Mouse (Mus musculus): Measurements from ENCODE around the gene Rnf43.

The Rnf43 gene

DNA sequence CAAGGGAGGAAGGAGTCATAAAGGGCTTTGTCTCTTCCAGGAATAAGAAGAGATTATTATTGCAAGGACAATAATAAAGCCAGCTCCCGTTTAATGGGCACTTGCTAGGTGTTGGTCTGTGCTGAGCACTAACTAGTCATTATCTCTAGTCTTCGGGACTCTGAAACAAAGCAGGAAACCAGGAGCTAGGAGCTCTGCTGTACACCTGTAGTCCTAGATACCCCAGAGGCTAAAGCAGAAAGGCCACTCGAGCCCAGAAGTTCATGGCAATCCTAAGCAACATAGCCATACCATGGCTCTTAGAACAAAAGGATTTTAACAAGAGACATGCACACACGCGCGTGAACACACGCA, 47.7 kb downstream of the Rnf43 start:
- no peak for DNase-seq (ENCODE audit: low read depth)

- no peak for DNase-seq (ENCODE audit: low read depth)
Measured at GRCm38 (mm10) chr11:87712188-87712587, 49.7 kb downstream of the Rnf43 start.

GRCm38 (mm10) chr11:87715999-87716398, 53.5 kb downstream of the Rnf43 start:
- DNase-seq (ENCODE audit: low read depth) = no peak

- DNase-seq (ENCODE audit: low read depth) = no peak
Measured at GRCm38 (mm10) chr11:87719526-87719925, 57.0 kb downstream of the Rnf43 start.

DNA sequence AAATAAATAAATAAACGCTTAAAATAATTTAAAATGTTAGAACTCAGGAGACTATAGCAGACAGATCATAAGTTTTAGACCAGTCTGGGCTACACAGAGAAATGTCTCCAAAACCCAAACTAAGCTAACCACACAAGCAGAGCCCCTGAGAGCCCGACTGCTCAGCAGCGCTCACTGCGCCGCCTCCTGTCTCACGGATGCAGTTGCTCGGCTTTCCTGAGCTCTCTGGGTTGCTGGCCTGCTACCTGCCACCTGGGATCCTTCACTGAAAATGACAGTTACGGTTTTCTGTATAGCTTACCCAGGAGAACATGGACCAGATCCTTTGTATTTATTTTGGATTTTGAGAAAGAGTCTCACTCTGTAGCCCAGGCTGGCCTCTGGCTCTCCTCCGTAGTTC, 57.8 kb downstream of the Rnf43 start:
- DNase-seq (ENCODE audit: low read depth) = no peak

GRCm38 (mm10) chr11:87720839-87721238, 58.3 kb downstream of the Rnf43 start:
- DNase-seq (ENCODE audit: low read depth) = no peak

DNA sequence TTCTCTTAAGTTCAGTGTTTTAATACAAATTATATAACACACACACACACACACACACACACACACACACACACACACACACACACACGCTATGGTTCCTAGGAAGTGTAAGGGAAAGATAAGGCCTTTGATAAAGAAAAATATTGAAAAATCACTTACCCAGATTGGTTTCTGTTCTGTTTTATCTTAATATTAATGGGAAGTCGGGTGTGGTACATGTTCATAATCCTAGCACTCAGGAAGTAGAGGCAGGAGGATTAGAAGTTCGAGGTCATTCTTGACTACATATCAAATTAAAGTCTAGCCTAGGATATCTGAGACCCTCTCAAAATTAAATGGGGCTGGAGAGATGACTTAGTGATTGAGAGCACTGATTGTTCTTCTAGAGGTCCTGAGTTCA, 59.6 kb downstream of the Rnf43 start:
- DNase-seq (ENCODE audit: low read depth) = no peak

DNA sequence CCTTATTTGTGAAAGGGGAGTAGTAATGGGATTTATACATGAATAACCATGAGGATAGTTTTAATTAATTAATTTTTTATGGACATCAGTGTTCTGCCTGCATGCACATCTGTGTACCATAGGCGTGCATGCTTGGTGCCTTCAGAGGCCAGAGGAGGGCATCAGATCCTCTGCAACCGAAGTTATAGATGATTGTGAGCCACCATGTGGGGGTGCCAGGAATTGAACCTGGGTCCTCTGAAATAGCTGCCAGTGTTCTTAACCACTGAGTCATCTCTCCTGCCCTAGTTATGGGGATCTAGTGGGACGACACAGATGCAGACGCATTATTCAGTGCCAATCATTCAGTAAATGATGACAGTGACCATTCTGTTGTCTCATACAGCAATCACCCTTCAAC, 60.4 kb downstream of the Rnf43 start:
- peak; percentile 17 for DNase-seq (ENCODE audit: low read depth)

DNA sequence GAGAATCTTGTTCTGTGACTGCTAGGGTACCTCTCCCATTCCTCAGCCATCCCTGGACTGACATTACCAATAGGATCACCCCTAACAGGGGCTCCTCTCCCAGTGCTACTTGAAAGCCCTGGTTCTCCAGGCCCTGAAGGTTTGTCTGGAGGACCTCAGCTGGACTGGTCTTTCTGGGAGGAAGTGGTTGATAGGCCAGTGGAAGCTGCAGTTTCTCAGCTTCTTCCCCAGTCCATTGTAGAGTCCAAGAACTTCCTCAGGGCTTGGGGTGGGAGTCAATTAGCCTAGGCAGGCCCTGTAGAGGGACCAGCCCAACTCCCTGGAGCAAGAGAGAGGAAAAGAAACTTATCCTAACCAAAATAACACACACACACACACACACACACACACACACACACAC, 63.0 kb downstream of the Rnf43 start:
- DNase-seq (ENCODE audit: low read depth) = no peak

GRCm38 (mm10) chr11:87725964-87726562, 63.5 kb downstream of the Rnf43 start:
- DNase-seq (ENCODE audit: low read depth) = no peak

DNA sequence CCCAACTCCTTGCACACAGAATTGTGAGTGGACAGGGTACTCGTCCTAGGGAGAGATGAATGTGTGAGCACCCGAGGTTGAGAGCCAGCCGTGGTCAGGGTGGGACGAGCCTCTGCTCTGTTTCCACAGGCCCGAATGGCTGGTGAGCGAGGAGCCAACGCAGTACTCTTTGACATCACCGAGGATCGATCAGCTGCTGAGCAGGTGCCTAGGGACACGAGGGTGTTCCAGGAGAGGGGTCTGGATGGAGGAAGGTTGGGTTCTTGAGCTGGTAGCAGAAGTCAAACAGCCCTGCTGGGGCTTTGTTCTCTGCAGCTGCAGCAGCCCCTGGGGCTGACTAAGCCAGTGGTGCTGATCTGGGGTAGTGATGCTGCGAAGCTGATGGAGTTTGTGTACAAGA, 64.5 kb downstream of the Rnf43 start:
- no peak for DNase-seq (ENCODE audit: low read depth)

DNA sequence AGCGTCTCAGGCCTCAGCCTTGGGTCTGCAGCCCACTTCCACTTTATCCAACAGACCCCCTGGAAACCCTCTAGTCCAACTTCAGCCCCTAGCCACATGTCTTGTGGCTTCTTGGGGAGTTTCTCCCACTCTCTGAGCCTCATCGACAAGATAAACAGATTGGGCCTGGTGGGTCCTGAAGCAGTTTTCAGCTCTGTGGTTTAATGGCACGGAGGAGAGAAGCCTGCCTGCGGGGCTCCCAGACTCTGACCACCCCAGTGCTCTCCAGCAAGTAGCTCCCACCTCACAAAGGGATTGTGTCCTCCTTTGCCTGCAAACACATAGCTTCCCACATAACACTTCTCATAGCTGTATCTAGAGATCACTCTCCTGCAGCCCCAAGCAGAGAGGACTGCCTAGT, 64.9 kb downstream of the Rnf43 start:
- no peak for DNase-seq (ENCODE audit: low read depth)

DNA sequence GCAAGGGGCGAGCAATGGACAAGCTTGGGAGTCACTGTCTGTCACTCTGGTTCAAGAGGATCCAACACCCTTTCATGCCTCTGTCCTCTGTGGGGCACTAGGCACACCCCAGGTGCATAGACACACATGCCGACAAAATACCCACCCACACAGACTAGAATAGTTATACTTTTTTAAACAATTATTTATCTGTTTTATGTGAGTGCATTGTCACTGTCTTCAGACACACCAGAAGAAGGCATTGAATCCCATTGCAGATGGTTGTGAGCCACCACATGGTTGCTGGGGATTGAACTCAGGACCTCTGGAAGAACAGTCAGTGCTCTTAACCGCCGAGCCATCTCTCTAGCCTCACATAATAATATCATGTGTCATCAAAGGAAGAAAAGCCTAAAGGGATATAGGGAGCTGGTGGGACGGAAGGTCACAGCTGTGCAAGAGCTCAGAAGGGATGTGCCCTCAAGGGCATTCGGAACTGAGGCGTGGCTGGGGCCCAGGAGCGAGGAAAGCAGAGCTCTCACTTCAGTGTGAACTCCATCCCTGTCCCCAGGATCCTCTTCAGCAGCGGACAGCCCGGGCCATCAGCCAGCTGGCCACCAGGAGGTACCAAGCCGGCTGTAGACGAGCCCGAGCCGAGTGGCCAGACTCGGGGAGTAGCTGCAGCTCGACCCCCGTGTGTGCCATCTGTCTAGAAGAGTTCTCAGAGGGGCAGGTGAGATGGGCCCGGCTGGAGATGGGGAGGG, 66.5 kb downstream of the Rnf43 start:
- DNase-seq (ENCODE audit: low read depth) = no peak

DNA sequence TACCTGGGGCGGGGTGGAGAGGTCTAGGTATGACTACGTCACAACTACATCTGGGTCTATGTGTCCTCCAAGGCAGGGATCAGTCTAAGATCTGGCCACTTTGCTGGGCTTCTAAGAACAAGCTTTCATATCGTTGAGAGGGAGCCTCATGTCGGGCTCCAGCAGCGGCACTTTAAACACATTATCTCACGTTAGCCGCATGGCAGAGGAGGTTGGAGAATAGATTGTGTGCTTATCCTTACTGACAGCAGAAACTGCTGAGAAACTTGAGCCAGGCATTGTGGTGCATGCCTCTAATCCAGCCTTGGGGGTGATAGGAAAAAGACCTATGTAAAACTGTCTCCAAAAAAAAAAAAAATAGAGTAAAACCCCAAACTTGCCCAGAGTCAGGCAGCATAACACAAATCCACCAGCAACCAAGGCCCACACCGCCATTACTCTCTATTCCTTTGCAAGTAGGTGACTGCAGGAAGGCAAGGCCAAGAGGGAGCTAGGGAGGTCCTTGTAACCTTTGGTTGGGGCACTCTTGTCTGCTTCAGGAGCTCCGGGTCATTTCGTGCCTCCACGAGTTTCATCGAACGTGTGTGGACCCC, 67.2 kb downstream of the Rnf43 start:
- DNase-seq (ENCODE audit: low read depth) = no peak

DNA sequence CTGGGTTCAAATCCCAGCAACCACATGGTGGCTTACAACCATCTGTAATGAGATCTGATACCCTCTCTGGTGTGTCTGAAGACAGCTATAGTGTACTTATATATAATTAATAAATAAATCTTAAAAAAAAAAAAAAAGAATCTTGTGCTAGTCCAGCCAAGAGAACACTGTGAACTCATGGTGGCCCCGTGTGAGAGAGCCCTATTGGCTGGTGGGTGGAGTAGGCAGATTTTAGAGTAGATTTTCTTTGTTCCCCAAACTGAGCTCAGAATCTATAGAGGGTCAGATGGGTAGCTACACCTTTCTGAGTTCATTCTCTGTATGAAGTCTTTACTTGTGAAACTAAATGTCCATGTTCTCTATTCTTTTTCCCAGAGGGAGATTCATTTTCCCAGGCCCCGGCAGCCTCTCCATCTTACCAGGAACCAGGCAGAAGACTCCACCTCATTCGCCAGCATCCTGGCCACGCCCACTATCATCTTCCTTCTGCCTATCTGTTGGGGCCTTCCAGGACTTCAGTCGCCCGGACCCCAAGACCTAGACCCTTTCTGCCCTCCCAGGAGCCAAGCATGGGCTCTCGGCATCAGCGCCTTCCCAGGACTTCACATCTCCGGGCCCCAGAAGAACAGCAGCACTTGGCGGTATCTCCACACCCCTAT, 68.3 kb downstream of the Rnf43 start:
- no peak for DNase-seq (ENCODE audit: low read depth)

DNA sequence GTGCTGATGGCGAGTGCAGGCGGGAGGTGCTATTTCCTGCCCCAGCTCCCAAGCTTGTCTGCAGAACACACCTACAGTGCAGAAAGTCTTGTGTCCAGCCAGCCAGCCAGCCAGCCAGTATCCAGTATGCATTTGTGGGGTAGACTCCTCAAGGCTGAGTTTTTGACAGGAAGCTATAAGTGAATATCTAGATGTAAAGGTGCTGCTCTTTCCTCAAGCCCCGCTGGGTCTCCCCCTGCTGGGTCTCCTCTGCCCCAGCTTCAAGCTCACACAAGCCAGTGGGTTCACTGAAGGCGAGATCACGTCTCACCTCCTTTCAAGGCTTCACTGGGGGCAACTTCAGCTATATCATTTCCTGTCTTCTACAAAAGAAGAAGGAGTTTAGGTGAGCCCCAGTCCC, 71.8 kb downstream of the Rnf43 start:
- no peak for DNase-seq (ENCODE audit: low read depth)

- no peak for DNase-seq (ENCODE audit: low read depth)
Measured at GRCm38 (mm10) chr11:87735691-87736090, 73.2 kb downstream of the Rnf43 start.

DNA sequence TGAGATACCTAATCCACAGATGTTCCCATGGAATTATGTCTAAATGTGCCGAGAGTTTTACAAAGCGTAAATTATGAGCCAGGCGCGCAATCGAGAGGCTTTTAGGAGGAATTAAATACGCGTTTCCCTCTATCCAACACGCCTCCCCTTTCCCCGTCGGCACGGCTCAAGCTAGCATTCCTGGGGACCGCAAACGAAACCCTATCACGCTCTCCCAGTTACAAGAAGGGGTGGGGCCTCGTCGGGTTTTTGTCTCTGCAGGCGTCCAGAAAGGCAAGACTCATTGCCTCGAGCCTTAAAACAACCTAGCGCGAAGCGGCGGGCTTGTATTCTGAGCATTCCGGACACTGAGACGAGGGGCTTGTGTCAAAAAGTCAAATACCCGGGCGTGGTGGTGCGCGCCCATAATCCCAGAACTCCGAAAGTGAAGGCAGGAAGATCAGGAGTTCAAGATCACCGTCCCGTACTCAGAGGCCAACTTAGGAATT, 74.2 kb downstream of the Rnf43 start:
- peak; percentile 88 for DNase-seq (ENCODE audit: low read depth)

GRCm38 (mm10) chr11:87737175-87737740, 74.7 kb downstream of the Rnf43 start, which contains the start of gene Supt4a:
Supt4a (plus strand) TSS chr11:87737552.
- DNase-seq (ENCODE audit: low read depth) = peak; percentile 99

DNA sequence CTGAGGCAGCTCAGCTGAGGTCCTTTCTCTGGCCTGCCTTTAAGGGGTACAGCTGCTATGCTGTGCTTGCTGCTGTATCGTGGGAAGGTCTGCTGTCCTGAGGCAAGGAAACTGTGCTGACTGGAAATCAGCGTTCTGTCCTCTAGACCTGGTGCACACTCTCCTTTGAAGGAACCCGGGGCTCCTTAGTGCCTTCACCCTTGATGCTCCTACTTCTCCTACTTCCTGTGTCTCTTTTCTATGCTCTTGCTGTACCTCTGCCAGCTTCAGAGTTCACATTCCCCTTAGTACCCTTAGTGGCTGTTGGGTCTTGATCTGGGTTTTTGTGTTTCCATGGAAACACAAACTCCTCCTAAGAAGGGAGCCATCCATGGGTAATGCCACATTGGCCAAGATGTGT, 81.2 kb downstream of the Rnf43 start:
- DNase-seq (ENCODE audit: low read depth) = no peak

GRCm38 (mm10) chr11:87744964-87745363, 82.4 kb downstream of the Rnf43 start:
- DNase-seq (ENCODE audit: low read depth) = no peak

Data from NIH3T3 (cell line).